Mouse (Mus musculus): Measurements from ENCODE around the gene Muc3a. TPM values are rescaled to one million over a fixed set of nuclear protein-coding genes. Genes with fewer than 3 reads are reported as not detected.

Gene Muc3a
- total RNA-seq (2023) = 3.5 TPM

DNA sequence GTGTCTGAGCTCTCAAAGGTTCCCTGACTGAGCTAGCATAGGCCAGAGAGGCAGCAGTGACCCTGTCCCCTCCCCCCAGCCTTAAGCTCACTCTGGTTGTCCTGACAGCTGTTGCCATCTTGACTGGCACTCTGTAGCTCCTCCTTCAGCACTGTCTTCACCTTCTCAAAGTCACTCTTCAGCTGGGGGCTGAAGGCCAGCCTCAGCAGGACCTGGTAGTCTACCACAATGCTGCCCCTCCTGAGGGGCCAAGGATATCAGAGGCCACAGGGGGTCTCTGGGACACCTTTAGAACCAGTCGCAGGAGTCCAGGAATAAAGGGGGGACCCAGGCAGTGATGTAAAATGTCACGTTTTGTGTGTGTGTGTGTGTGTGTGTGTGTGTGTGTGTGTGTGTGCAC, at the start of gene Muc3a:
Gene Muc3a, minus strand, starts transcription at position 101 of the 400 bp plus-strand sequence.

Other genes starting within 250 kb of the Muc3a start
- 0.28 TPM for gene Cldn15, start 245.8 kb downstream of the Muc3a start, total RNA-seq (2023)
- 13.6 TPM for gene Plod3, start 225.4 kb downstream of the Muc3a start, total RNA-seq (2023)
- 22.6 TPM for gene Znhit1, start 224.4 kb downstream of the Muc3a start, total RNA-seq (2023)
- not detected for gene Vgf, start 186.0 kb downstream of the Muc3a start, total RNA-seq (2023)
- 25.9 TPM for gene Ap1s1, start 166.3 kb downstream of the Muc3a start, total RNA-seq (2023)
- gene Serpine1, start 140.1 kb downstream of the Muc3a start, total RNA-seq (2023) = not detected
- 87.5 TPM for gene Trim56, start 96.2 kb downstream of the Muc3a start, total RNA-seq (2023)
- not detected for gene Muc3, start 63.1 kb downstream of the Muc3a start, total RNA-seq (2023)
- 0.80 TPM for gene Ache, start 75.1 kb upstream of the Muc3a start, total RNA-seq (2023)
- 0.86 TPM for gene Ufsp1, start 82.2 kb upstream of the Muc3a start, total RNA-seq (2023)
- gene Srrt, start 95.3 kb upstream of the Muc3a start, total RNA-seq (2023) = 437 TPM
- 7.5 TPM for gene Trip6, start 102.0 kb upstream of the Muc3a start, total RNA-seq (2023)
- 16.9 TPM for gene Slc12a9, start 121.2 kb upstream of the Muc3a start, total RNA-seq (2023)
- gene Ephb4, start 137.7 kb upstream of the Muc3a start, total RNA-seq (2023) = 0.21 TPM

All from CD8-positive naive resting alpha-beta T cell, adult 57 days (primary cell).